Mouse (Mus musculus) heart, postnatal 0 days (tissue): ENCODE data around the gene Slc25a11. TPM values are rescaled to one million over a fixed set of nuclear protein-coding genes. Genes with fewer than 3 reads are reported as not detected.

Experiments
- ATAC-seq: fragments of 200-750 bp; cut with Nextera tagmentation; 2 replicates; pipeline ENCODE4 v1.8.0; 2017; ENCODE audit warnings: low read depth, moderate number of reproducible peaks, moderate library complexity; ENCODE audit not compliant: insufficient read depth
- DNase-seq: peaks from one replicate; pipeline ENCODE4 v3.0.0-alpha.2; 2016; ENCODE audit warnings: low spot score
- H3K27ac ChIP-seq: fragments of 300-500 bp; sonication (generic); 2 replicates; pipeline ENCODE4 v1.5.1; 2014; ENCODE audit warnings: low read depth, mild to moderate bottlenecking
- H3K27me3 ChIP-seq: fragments of 300-500 bp; sonication (generic); 2 replicates; pipeline ENCODE4 v1.6.1; 2014; ENCODE audit warnings: low read length, mixed read lengths; ENCODE audit not compliant: control insufficient read depth, insufficient read depth
- H3K36me3 ChIP-seq: fragments of 300-500 bp; sonication (generic); replicated peaks from 2 replicates; pipeline ENCODE4 v1.6.1; 2014; ENCODE audit warnings: low read length, mixed read lengths; ENCODE audit not compliant: control insufficient read depth, insufficient read depth
- H3K4me1 ChIP-seq: fragments of 300-500 bp; sonication (generic); 2 replicates; pipeline ENCODE4 v1.6.1; 2014; ENCODE audit warnings: antibody characterized with exemption; ENCODE audit not compliant: control insufficient read depth, insufficient read depth
- H3K4me2 ChIP-seq: fragments of 300-500 bp; sonication (generic); 2 replicates; pipeline ENCODE4 v1.6.1; 2014; ENCODE audit warnings: low read depth, mild to moderate bottlenecking, low read length, moderate library complexity
- H3K4me3 ChIP-seq: fragments of 300-500 bp; sonication (generic); 2 replicates; pipeline ENCODE4 v1.5.1; 2014; ENCODE audit warnings: low read depth, low read length
- H3K9ac ChIP-seq: fragments of 300-500 bp; sonication (generic); replicated peaks from 2 replicates; pipeline ENCODE4 v1.6.1; 2014; ENCODE audit warnings: low read depth, low read length, mixed read lengths
- H3K9me3 ChIP-seq: fragments of 300-500 bp; sonication (generic); replicated peaks from 2 replicates; pipeline ENCODE4 v1.6.1; 2016; ENCODE audit warnings: low read length; ENCODE audit not compliant: control insufficient read depth
- CTCF ChIP-seq: IDR thresholded peaks from 2 replicates; pipeline ENCODE4 v1.5.1; 2016; ENCODE audit warnings: antibody characterized with exemption, control low read depth, low read depth
- EP300 ChIP-seq: IDR thresholded peaks from 2 replicates; pipeline ENCODE4 v1.6.1; 2016; ENCODE audit warnings: antibody characterized with exemption, low read depth
- WGBS: fragments of 180-500 bp; shearing (Covaris S2); extraction: QIAGEN DNeasy Blood & Tissue Kit; methylation state at CpG from one replicate; pipeline ENCODE4 v1.1.7; 2014; 5-methylcytosine and 5-hydroxymethylcytosine counted together
- polyA plus RNA-seq: library from polyadenylated mRNA; unstranded; fragments of >200 nt; fragmentation: Nextera tagmentation; extraction: Ambion mirVana; gene quantifications from 2 replicates; pipeline ENCODE4 v1.2.1, GENCODE M21; 2015
- total RNA-seq: library from RNA; depleted of rRNA; stranded (reverse); fragments of >200 nt; gene quantifications from 2 replicates; pipeline ENCODE4 v1.2.3, GENCODE M21; 2014; ENCODE audit warnings: low replicate concordance

The Slc25a11 gene
- total and polyA plus RNA-seq, 2 experiments from 2014 or later = 446 to 532 TPM

GRCm38 (mm10) chr11:70686901-70687566 lies 39.8 kb upstream of the Slc25a11 start:
- 3% methylated on average over 16 of the region's 16 CpGs for WGBS

GRCm38 (mm10) chr11:70683640-70684039 lies 36.4 kb upstream of the Slc25a11 start:
- Histone ChIP-seq H3K27me3 (no peaks in the 10 kb centered on the region), H3K4me2 (no peak overlapping the region)

More at GRCm38 (mm10) chr11:70686901-70687566, 39.8 kb upstream of the Slc25a11 start:
- H3K36me3 ChIP-seq = peaks cover 39% of the 10 kb centered on the region
- H3K4me2 ChIP-seq = peak overlapping the region; percentile 71
- H3K4me3 ChIP-seq = peak overlapping the region; percentile 69
- DNase-seq (no peak), ATAC-seq (peak; percentile 43)
- peaks cover 24% of the 10 kb centered on the region for H3K4me1 ChIP-seq
- TF ChIP-seq CTCF (no peak), EP300 (no peak)
- H3K27me3 ChIP-seq = no peaks in the 10 kb centered on the region
- H3K9ac ChIP-seq = peak overlapping the region; percentile 62
- H3K27ac ChIP-seq = peak overlapping the region; percentile 82
- H3K9me3 ChIP-seq = no peaks in the 10 kb centered on the region

GRCm38 (mm10) chr11:70681897-70682581 lies 34.8 kb upstream of the Slc25a11 start:
- ATAC-seq (peak; percentile 75), DNase-seq (peak; percentile 77)
- H3K4me3 ChIP-seq = no peak overlapping the region
- 0 out of 2 replicates have a peak overlapping the region, but pooled peaks have one; percentile 9 for H3K27ac ChIP-seq
- peaks cover 71% of the 10 kb centered on the region for H3K36me3 ChIP-seq
- WGBS = 38% methylated on average over 11 of the region's 11 CpGs
- no peak overlapping the region for H3K9ac ChIP-seq
- H3K4me2 ChIP-seq = no peak overlapping the region
- no peaks in the 10 kb centered on the region for H3K9me3 ChIP-seq
- no peaks in the 10 kb centered on the region for H3K27me3 ChIP-seq
- TF ChIP-seq CTCF (peak; percentile 75), EP300 (no peak)
- H3K4me1 ChIP-seq = peaks cover 7% of the 10 kb centered on the region

More at GRCm38 (mm10) chr11:70683640-70684039, 36.4 kb upstream of the Slc25a11 start:
- Histone ChIP-seq H3K27ac (no peak overlapping the region), H3K9ac (no peak overlapping the region), H3K4me1 (peaks cover 15% of the 10 kb centered on the region), H3K4me3 (no peak overlapping the region), H3K9me3 (no peaks in the 10 kb centered on the region), H3K36me3 (peaks cover 64% of the 10 kb centered on the region)
- DNase-seq = no peak
- TF ChIP-seq EP300 = no peak
- no peak for TF ChIP-seq CTCF
- ATAC-seq = no peak
- 83% methylated on average over 5 of the region's 5 CpGs for WGBS

- Histone ChIP-seq H3K4me1 (peaks cover 5% of the 10 kb centered on the region), H3K4me3 (no peak overlapping the region), H3K36me3 (peaks cover 80% of the 10 kb centered on the region), H3K27me3 (no peaks in the 10 kb centered on the region), H3K9me3 (no peaks in the 10 kb centered on the region), H3K4me2 (no peak overlapping the region), H3K9ac (no peak overlapping the region), H3K27ac (no peak overlapping the region)
- DNase-seq (no peak), ATAC-seq (no peak)
- WGBS = 71% methylated on average over 12 of the region's 12 CpGs
- TF ChIP-seq CTCF (no peak), EP300 (no peak)
Measured at GRCm38 (mm10) chr11:70681170-70681569, 33.9 kb upstream of the Slc25a11 start.

DNA sequence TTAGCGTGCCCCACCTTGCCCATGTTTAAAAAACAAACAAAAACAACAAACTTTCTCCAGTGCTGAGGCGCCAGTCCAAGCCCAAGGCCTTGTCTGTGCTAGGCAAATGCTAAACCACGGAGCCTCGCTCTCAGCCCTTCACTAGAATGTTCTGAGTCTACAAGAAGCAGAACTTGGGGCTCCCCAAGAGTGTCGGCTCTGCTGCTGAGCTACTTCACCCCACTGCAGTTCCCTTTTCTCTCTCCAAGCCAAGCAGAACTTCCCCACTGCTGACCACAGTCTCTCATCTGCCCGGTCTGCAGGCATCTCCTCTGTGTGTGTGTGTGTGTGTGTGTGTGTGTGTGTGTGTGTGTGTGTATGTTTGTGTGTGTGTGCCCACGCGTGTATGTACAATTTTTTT lies 32.6 kb upstream of the Slc25a11 start:
- Histone ChIP-seq H3K9ac (no peak overlapping the region), H3K36me3 (peaks cover 82% of the 10 kb centered on the region), H3K27ac (no peak overlapping the region), H3K27me3 (no peaks in the 10 kb centered on the region), H3K4me2 (no peak overlapping the region), H3K4me1 (peaks cover 8% of the 10 kb centered on the region), H3K9me3 (no peaks in the 10 kb centered on the region), H3K4me3 (no peak overlapping the region)
- no peak for TF ChIP-seq EP300
- TF ChIP-seq CTCF = no peak
- ATAC-seq (no peak), DNase-seq (no peak)
- WGBS = 84% methylated on average over 8 of the region's 8 CpGs
